Mouse (Mus musculus) thymus, postnatal 14 days (tissue): ENCODE measurements at regions not wholly inside any gene's neighbourhood (a gene's known extent, or its start where the extent isn't known, plus 50 kb on each side); places are given as distances from the start of the nearest gene placed in this dataset.
A peak's percentile ranks its signal among the peaks of the same experiment; 100 is the strongest.

ENCODE experiments used
- DNase-seq: peaks from one replicate; pipeline ENCODE4 v3.0.0; 2021

GRCm38 (mm10) chr14:61665815-61666214 lies 58.6 kb downstream of the Kcnrg start:
- DNase-seq: no peak

GRCm38 (mm10) chr14:61673184-61673583 lies 65.9 kb downstream of the Kcnrg start:
- DNase-seq: peak; percentile 26

- no peak for DNase-seq
Observed at GRCm38 (mm10) chr14:61678107-61678506, 70.8 kb downstream of the Kcnrg start.

GRCm38 (mm10) chr14:61680818-61681707 lies 73.8 kb downstream of the Kcnrg start:
- DNase-seq: peak; percentile 94

- DNase-seq: peak; percentile 96
Observed at GRCm38 (mm10) chr14:61681708-61682701, 74.7 kb downstream of the Kcnrg start.

- DNase-seq: peak; percentile 79
Observed at GRCm38 (mm10) chr14:61682721-61683355, 75.6 kb downstream of the Kcnrg start.

- DNase-seq: peak; percentile 38
Observed at GRCm38 (mm10) chr14:61683356-61683740, 76.1 kb downstream of the Kcnrg start.

- peak; percentile 60 for DNase-seq
Observed at GRCm38 (mm10) chr14:61683791-61684411, 76.6 kb downstream of the Kcnrg start.

GRCm38 (mm10) chr14:61684473-61685230 lies 77.4 kb downstream of the Kcnrg start:
- peak; percentile 65 for DNase-seq

- no peak for DNase-seq
Observed at GRCm38 (mm10) chr14:61685231-61685800, 78.1 kb downstream of the Kcnrg start.

GRCm38 (mm10) chr14:61686101-61686691 lies 78.9 kb downstream of the Kcnrg start:
- DNase-seq: peak; percentile 54

GRCm38 (mm10) chr14:61686821-61687341 lies 79.6 kb downstream of the Kcnrg start:
- peak; percentile 51 for DNase-seq

GRCm38 (mm10) chr14:61687346-61688012 lies 80.2 kb downstream of the Kcnrg start:
- peak; percentile 27 for DNase-seq

GRCm38 (mm10) chr14:61688013-61688520 lies 80.8 kb downstream of the Kcnrg start:
- DNase-seq: no peak

GRCm38 (mm10) chr14:61688666-61689065 lies 81.4 kb downstream of the Kcnrg start:
- no peak for DNase-seq

- peak; percentile 22 for DNase-seq
Observed at GRCm38 (mm10) chr14:61689281-61689680, 82.0 kb downstream of the Kcnrg start.

GRCm38 (mm10) chr14:61689776-61690175 lies 82.5 kb downstream of the Kcnrg start:
- no peak for DNase-seq

GRCm38 (mm10) chr14:61691785-61692372 lies 84.6 kb downstream of the Kcnrg start:
- DNase-seq: no peak

- no peak for DNase-seq
Observed at GRCm38 (mm10) chr14:61694796-61695195, 87.5 kb downstream of the Kcnrg start.
